Mouse (Mus musculus): Measurements from ENCODE around the gene Cpxm1. TPM values are rescaled to one million over a fixed set of nuclear protein-coding genes. Genes with fewer than 3 reads are reported as not detected.
"Not testable (repeated sequence)": the region's sequence is repeated elsewhere in the genome, so short reads cannot be mapped to it uniquely, and the experiment has no call there.

Gene Cpxm1
- polyA plus RNA-seq, 1 experiment from 2014 or later: 32.1 TPM

- H3K9ac ChIP-seq (ENCODE audit: low read depth, low read length): no peak overlapping the region
- H3K27ac ChIP-seq (ENCODE audit: low read depth, low read length): no peak overlapping the region
- DNase-seq (ENCODE audit: low spot score) (no peak), ATAC-seq (ENCODE audit: low FRiP score) (no peak)
- H3K4me1 ChIP-seq (replicated peaks; ENCODE audit: control insufficient read depth, insufficient read depth, low read length): peaks cover 4% of the 10 kb centered on the region; the same call in 1 of the 2 replicates
- no peaks in the 10 kb centered on the region for H3K9me3 ChIP-seq (ENCODE audit: control insufficient read depth, low read length)
- no peaks in the 10 kb centered on the region for H3K27me3 ChIP-seq (ENCODE audit: control insufficient read depth, insufficient read depth, low read length)
- H3K36me3 ChIP-seq (ENCODE audit: control insufficient read depth, insufficient read depth, low read length): no peaks in the 10 kb centered on the region
- H3K4me3 ChIP-seq (ENCODE audit: low read depth, low read length): no peak overlapping the region
- no peak overlapping the region for H3K4me2 ChIP-seq (replicated peaks; ENCODE audit: low read depth, low read length)
- WGBS: 89% methylated on average over 3 of the region's 3 CpGs
Observed at GRCm38 (mm10) chr2:130392836-130393235, 4.5 kb downstream of the Cpxm1 start.

GRCm38 (mm10) chr2:130390993-130391625 is 6.3 kb downstream of the Cpxm1 start:
- no peaks in the 10 kb centered on the region for H3K9me3 ChIP-seq (ENCODE audit: control insufficient read depth, low read length)
- no peak overlapping the region for H3K4me2 ChIP-seq (replicated peaks; ENCODE audit: low read depth, low read length)
- H3K36me3 ChIP-seq (ENCODE audit: control insufficient read depth, insufficient read depth, low read length): no peaks in the 10 kb centered on the region
- WGBS: 81% methylated on average over 11 of the region's 11 CpGs
- no peak overlapping the region for H3K27ac ChIP-seq (ENCODE audit: low read depth, low read length)
- DNase-seq (ENCODE audit: low spot score) (no peak), ATAC-seq (ENCODE audit: low FRiP score) (no peak)
- no peaks in the 10 kb centered on the region for H3K27me3 ChIP-seq (ENCODE audit: control insufficient read depth, insufficient read depth, low read length)
- no peak overlapping the region for H3K9ac ChIP-seq (ENCODE audit: low read depth, low read length)
- no peaks in the 10 kb centered on the region for H3K4me1 ChIP-seq (replicated peaks; ENCODE audit: control insufficient read depth, insufficient read depth, low read length)
- H3K4me3 ChIP-seq (ENCODE audit: low read depth, low read length): no peak overlapping the region

DNA sequence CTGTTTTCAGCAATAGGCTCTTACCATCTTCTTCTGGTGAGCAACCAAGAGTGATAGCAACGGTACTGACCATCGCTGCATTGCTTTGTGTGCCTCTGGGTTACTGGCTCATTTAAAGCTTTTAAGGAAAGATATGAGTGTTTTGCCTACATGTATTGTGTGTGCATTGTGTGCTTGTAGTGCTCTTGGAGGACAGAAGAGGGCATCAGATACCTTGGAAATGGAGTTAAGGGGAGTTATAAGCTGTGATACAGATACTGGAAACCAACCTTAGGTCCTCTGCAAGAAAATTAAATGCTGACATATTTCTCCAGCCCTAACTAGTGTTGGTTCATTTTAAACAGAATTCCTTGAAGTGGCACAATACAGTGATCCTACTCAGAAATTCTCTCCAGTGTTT is 8.6 kb downstream of the Cpxm1 start:
- ATAC-seq (ENCODE audit: low FRiP score) (no peak), DNase-seq (ENCODE audit: low spot score) (peak; percentile 13)
- H3K27ac ChIP-seq (ENCODE audit: low read depth, low read length): no peak overlapping the region
- H3K4me1 ChIP-seq (replicated peaks; ENCODE audit: control insufficient read depth, insufficient read depth, low read length): no peaks in the 10 kb centered on the region
- no peak overlapping the region for H3K4me2 ChIP-seq (replicated peaks; ENCODE audit: low read depth, low read length)
- no peak overlapping the region for H3K9ac ChIP-seq (ENCODE audit: low read depth, low read length)
- H3K9me3 ChIP-seq (ENCODE audit: control insufficient read depth, low read length): no peaks in the 10 kb centered on the region
- no peaks in the 10 kb centered on the region for H3K36me3 ChIP-seq (ENCODE audit: control insufficient read depth, insufficient read depth, low read length)
- WGBS: 74% methylated on average over 2 of the region's 2 CpGs
- no peaks in the 10 kb centered on the region for H3K27me3 ChIP-seq (ENCODE audit: control insufficient read depth, insufficient read depth, low read length)
- H3K4me3 ChIP-seq (ENCODE audit: low read depth, low read length): no peak overlapping the region

GRCm38 (mm10) chr2:130386212-130386611 is 11.2 kb downstream of the Cpxm1 start:
- H3K27ac ChIP-seq (ENCODE audit: low read depth, low read length): no peak overlapping the region
- DNase-seq (ENCODE audit: low spot score) (no peak), ATAC-seq (ENCODE audit: low FRiP score) (no peak)
- no peak overlapping the region for H3K4me3 ChIP-seq (ENCODE audit: low read depth, low read length)
- H3K36me3 ChIP-seq (ENCODE audit: control insufficient read depth, insufficient read depth, low read length): no peaks in the 10 kb centered on the region
- WGBS: 76% methylated on average over 1 of the region's 1 CpGs
- no peak overlapping the region for H3K9ac ChIP-seq (ENCODE audit: low read depth, low read length)
- H3K9me3 ChIP-seq (ENCODE audit: control insufficient read depth, low read length): no peaks in the 10 kb centered on the region
- no peaks in the 10 kb centered on the region for H3K27me3 ChIP-seq (ENCODE audit: control insufficient read depth, insufficient read depth, low read length)
- no peak overlapping the region for H3K4me2 ChIP-seq (replicated peaks; ENCODE audit: low read depth, low read length)
- H3K4me1 ChIP-seq (replicated peaks; ENCODE audit: control insufficient read depth, insufficient read depth, low read length): no peaks in the 10 kb centered on the region

- H3K36me3 ChIP-seq (ENCODE audit: control insufficient read depth, insufficient read depth, low read length): no peaks in the 10 kb centered on the region
- no peak overlapping the region for H3K27ac ChIP-seq (ENCODE audit: low read depth, low read length)
- DNase-seq (ENCODE audit: low spot score): no peak
- WGBS: 80% methylated on average over 6 of the region's 6 CpGs
- H3K4me3 ChIP-seq (ENCODE audit: low read depth, low read length): no peak overlapping the region
- H3K27me3 ChIP-seq (ENCODE audit: control insufficient read depth, insufficient read depth, low read length): no peaks in the 10 kb centered on the region
- H3K4me1 ChIP-seq (replicated peaks; ENCODE audit: control insufficient read depth, insufficient read depth, low read length): no peaks in the 10 kb centered on the region
- H3K9ac ChIP-seq (ENCODE audit: low read depth, low read length): no peak overlapping the region
- no peaks in the 10 kb centered on the region for H3K9me3 ChIP-seq (ENCODE audit: control insufficient read depth, low read length)
- no peak for ATAC-seq (ENCODE audit: low FRiP score)
- no peak overlapping the region for H3K4me2 ChIP-seq (replicated peaks; ENCODE audit: low read depth, low read length)
Observed at GRCm38 (mm10) chr2:130383895-130384294, 13.5 kb downstream of the Cpxm1 start.

DNA sequence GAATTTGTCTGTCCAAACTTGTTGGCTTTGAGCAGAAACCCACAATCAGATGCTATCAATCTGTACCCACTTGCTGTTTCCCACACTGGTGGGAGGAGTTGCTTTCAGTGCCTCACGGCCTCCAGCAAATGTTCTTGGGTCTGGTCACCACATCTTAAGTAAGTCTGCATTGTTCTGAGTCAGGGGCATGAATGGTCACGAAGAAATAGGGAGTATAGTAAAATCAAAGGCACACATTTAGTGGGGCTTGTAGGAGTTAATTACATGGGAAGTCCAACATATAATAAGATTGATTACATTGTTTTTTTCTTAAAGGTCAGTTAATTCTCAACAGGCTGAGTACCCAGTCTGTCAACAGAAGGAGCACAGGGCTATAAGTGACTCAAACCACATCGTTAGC is 14.2 kb downstream of the Cpxm1 start:
- Histone ChIP-seq H3K4me1 (replicated peaks; ENCODE audit: control insufficient read depth, insufficient read depth, low read length) (no peaks in the 10 kb centered on the region), H3K4me2 (replicated peaks; ENCODE audit: low read depth, low read length) (no peak overlapping the region), H3K27me3 (ENCODE audit: control insufficient read depth, insufficient read depth, low read length) (no peaks in the 10 kb centered on the region), H3K36me3 (ENCODE audit: control insufficient read depth, insufficient read depth, low read length) (no peaks in the 10 kb centered on the region), H3K4me3 (ENCODE audit: low read depth, low read length) (no peak overlapping the region), H3K9ac (ENCODE audit: low read depth, low read length) (no peak overlapping the region), H3K27ac (ENCODE audit: low read depth, low read length) (no peak overlapping the region), H3K9me3 (ENCODE audit: control insufficient read depth, low read length) (no peaks in the 10 kb centered on the region)
- DNase-seq (ENCODE audit: low spot score) (no peak), ATAC-seq (ENCODE audit: low FRiP score) (no peak)
- WGBS: 48% methylated on average over 3 of the region's 3 CpGs

- WGBS: 78% methylated on average over 4 of the region's 4 CpGs
- no peaks in the 10 kb centered on the region for H3K27me3 ChIP-seq (ENCODE audit: control insufficient read depth, insufficient read depth, low read length)
- no peaks in the 10 kb centered on the region for H3K36me3 ChIP-seq (ENCODE audit: control insufficient read depth, insufficient read depth, low read length)
- no peaks in the 10 kb centered on the region for H3K9me3 ChIP-seq (ENCODE audit: control insufficient read depth, low read length)
- DNase-seq (ENCODE audit: low spot score) (no peak), ATAC-seq (ENCODE audit: low FRiP score) (no peak)
- H3K27ac ChIP-seq (ENCODE audit: low read depth, low read length): no peak overlapping the region
- no peak overlapping the region for H3K9ac ChIP-seq (ENCODE audit: low read depth, low read length)
- H3K4me2 ChIP-seq (replicated peaks; ENCODE audit: low read depth, low read length): no peak overlapping the region
- no peak overlapping the region for H3K4me3 ChIP-seq (ENCODE audit: low read depth, low read length)
- no peaks in the 10 kb centered on the region for H3K4me1 ChIP-seq (replicated peaks; ENCODE audit: control insufficient read depth, insufficient read depth, low read length)
Observed at GRCm38 (mm10) chr2:130374951-130375350, 22.4 kb downstream of the Cpxm1 start.

DNA sequence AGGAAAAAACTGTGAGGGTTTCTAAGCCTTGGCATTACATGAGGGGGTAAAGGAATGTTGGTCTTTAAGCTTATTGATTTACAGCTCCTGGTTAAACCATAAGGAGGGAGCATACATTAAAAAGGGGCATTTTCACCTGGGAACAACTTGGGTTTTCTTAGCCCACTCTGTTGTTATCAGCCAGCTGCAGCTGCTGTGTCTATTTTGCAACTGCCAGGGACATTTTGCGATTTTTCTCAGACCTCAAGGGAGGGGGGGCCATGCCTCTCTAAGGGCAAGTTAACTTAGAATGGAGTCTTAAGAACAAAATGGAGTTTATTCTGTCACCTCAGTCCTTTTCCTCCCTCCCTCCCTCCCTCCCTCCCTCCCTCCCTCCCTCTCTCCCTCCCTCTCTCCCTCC is 24.3 kb downstream of the Cpxm1 start:
- not testable (repeated sequence) for DNase-seq (ENCODE audit: low spot score); H3K27ac ChIP-seq (ENCODE audit: low read depth, low read length); H3K4me2 ChIP-seq (replicated peaks; ENCODE audit: low read depth, low read length); H3K9ac ChIP-seq (ENCODE audit: low read depth, low read length); H3K4me3 ChIP-seq (ENCODE audit: low read depth, low read length); H3K36me3 ChIP-seq (ENCODE audit: control insufficient read depth, insufficient read depth, low read length); ATAC-seq (ENCODE audit: low FRiP score); H3K4me1 ChIP-seq (replicated peaks; ENCODE audit: control insufficient read depth, insufficient read depth, low read length); H3K27me3 ChIP-seq (ENCODE audit: control insufficient read depth, insufficient read depth, low read length); H3K9me3 ChIP-seq (ENCODE audit: control insufficient read depth, low read length)
- 68% methylated on average over 1 of the region's 1 CpGs for WGBS

DNA sequence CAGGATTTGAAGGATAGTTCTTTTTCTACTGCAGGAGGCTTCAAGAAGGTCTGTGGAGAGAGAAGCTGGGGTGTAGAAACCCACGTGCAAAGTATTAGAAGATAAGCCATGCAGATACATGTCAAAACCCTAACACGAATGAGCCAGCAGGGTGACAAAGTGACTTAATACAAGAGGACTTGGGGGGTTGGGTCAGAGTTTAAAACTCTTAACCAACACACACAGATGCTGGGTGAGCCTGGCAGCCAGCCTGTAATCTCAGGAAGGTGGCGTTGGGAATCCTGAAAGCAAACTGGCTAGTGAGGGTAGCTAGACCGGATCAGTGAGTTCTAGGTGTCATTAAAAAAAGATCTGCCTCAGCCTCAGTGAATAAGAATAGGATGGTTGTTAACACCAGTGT is 30.0 kb downstream of the Cpxm1 start:
- H3K9ac ChIP-seq (ENCODE audit: low read depth, low read length): no peak overlapping the region
- no peak overlapping the region for H3K4me3 ChIP-seq (ENCODE audit: low read depth, low read length)
- 0 out of 2 replicates have a peak, but pooled peaks cover 3% of the 10 kb centered on the region for H3K4me1 ChIP-seq (replicated peaks; ENCODE audit: control insufficient read depth, insufficient read depth, low read length)
- no peaks in the 10 kb centered on the region for H3K9me3 ChIP-seq (ENCODE audit: control insufficient read depth, low read length)
- peaks cover 17% of the 10 kb centered on the region for H3K27me3 ChIP-seq (ENCODE audit: control insufficient read depth, insufficient read depth, low read length)
- H3K4me2 ChIP-seq (replicated peaks; ENCODE audit: low read depth, low read length): no peak overlapping the region
- H3K27ac ChIP-seq (ENCODE audit: low read depth, low read length): no peak overlapping the region
- DNase-seq (ENCODE audit: low spot score): no peak
- H3K36me3 ChIP-seq (ENCODE audit: control insufficient read depth, insufficient read depth, low read length): no peaks in the 10 kb centered on the region
- WGBS: 76% methylated on average over 4 of the region's 4 CpGs
- ATAC-seq (ENCODE audit: low FRiP score): no peak
